13 mouse cellular contexts compared by ENCODE assay signal in genomic region chr6:135090661-135091060, GRCm38 (mm10). TPM values are rescaled to one million over a fixed set of nuclear protein-coding genes. Genes with fewer than 3 reads are reported as not detected.
"Had no signal": no experiment of that assay in that cellular context is flagged by ENCODE, and none has a peak within 500 bp of the region (broad histone marks: within the 10 kb centered on the region; RNA-seq: fewer than 3 reads in every experiment).

No protein-coding gene starts in this region.

- H3K4me2 ChIP-seq: limb, embryonic 15.5 days; liver, embryonic 12.5 days; midbrain, embryonic 12.5 days had no signal

- H3K9ac ChIP-seq: limb, embryonic 15.5 days; liver, embryonic 12.5 days; midbrain, embryonic 12.5 days had no signal

- DNase-seq: kidney, adult 9 months; kidney, postnatal 4 days; thymus, postnatal 14 days had no signal

- H3K27ac ChIP-seq: kidney, postnatal 0 days; limb, embryonic 15.5 days; liver, embryonic 12.5 days; midbrain, embryonic 12.5 days; stomach, postnatal 0 days had no signal

- H3K36me3 ChIP-seq: limb, embryonic 15.5 days; liver, embryonic 12.5 days; midbrain, embryonic 12.5 days had no signal

- H3K4me3 ChIP-seq: layer of hippocampus, adult 2 months; limb, embryonic 15.5 days; liver, embryonic 12.5 days; midbrain, embryonic 12.5 days had no signal

- H3K27me3 ChIP-seq: limb, embryonic 15.5 days had no signal

- H3K9me3 ChIP-seq: limb, embryonic 15.5 days; liver, embryonic 12.5 days; midbrain, embryonic 12.5 days had no signal

- ATAC-seq: inflammation-experienced regulatory T-cells, adult 6 months; intestine, postnatal 0 days; liver, embryonic 12.5 days had no signal

- H3K4me1 ChIP-seq: liver, embryonic 12.5 days had no signal

RNA-seq across cellular contexts. Expression of gene Gprc5d, which starts 27.4 kb away (rescaled TPM):
- polyA plus RNA-seq: inflammation-experienced regulatory T-cells, adult 6 months; intestine, postnatal 0 days; limb, embryonic 15.5 days; lung, embryonic 16.5 days; neural tube, embryonic 11.5 days had no signal
